Mouse (Mus musculus) gastrocnemius, postnatal 4 days (tissue): ENCODE measurements around the gene Pts. TPM values are rescaled to one million over a fixed set of nuclear protein-coding genes. Genes with fewer than 3 reads are reported as not detected.

Source experiments
- DNase-seq, 2 experiments: peaks; one replicate each; pipeline ENCODE4 v3.0.0; 2021 to 2022; ENCODE audit warnings: low spot score in 2 of 2, mixed read lengths in 2 of 2
- long read RNA-seq, 2 experiments: library from polyadenylated mRNA; stranded (forward); transcript quantifications; one replicate each; pipeline ENCODE4 v2.0.0; 2021
- total RNA-seq, 2 experiments: library from RNA; stranded (reverse); gene quantifications; 2 replicates each; pipeline ENCODE4 v1.2.3; 2021

Gene Pts
- 10 to 100 TPM; 21.0 to 24.0 TPM for total RNA-seq
- long read RNA-seq, experiment 1, transcript Pts-201 (6 exons, 1,046 nt): major isoform, 7 of 17 reads
- long read RNA-seq, experiment 1, partial matches to known transcripts: 1 of 17 reads
- long read RNA-seq, experiment 1, other reads (novel, unspliced or antisense): 7 of 17 reads
- long read RNA-seq, experiment 2, transcript Pts-201 (6 exons, 1,046 nt): major isoform, 10 of 23 reads
- long read RNA-seq, experiment 2, partial matches to known transcripts: 2 of 23 reads
- long read RNA-seq, experiment 2, other reads (novel, unspliced or antisense): 9 of 23 reads

- DNase-seq: peak; percentile 98 to 99
These were observed at the start of gene Pts for GRCm38 (mm10) chr9:50528293-50528892. TSS of gene Pts (minus strand) at chr9:50528724.

DNA sequence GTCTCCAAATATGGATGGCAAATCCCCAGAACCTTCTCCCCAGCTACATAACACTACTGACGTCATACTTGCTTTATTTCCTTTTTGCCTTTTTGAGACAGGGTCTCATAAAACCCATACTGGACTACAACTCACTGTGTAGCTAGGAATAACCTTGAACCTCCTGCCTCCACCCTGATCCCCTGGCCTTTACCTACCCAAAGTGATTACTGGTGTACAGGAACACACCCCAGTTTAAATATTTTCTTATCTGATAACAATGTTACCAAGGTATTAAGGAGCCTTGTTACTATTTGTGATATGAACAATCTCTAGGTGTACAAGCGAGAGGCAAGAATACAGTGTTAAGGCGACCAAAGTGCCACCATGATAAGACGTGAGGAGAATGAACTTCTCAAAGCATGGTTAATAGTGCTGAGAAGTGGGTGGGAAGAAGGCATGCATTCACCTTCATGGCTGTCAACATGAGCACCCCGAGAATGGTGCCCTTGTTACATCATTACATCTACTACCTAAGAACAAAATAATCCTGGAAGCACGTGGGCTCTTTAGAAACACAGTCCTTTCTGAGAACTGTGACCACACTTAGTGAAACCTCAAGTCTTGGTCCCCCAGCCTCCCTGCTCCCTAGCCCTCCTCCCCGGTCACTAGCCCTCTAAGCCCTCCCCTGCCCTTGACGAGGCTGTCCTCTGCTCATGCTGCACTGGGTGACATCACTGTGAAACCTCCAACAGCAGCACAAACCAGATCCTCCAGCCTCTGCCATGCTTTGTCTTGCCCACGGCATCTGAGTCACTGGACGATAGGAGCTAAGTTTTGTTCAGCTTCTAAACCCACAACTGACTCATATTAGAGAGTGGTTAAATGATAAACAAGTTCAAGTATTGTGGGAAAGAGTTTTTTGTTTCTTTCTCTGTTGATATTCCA lies 41.3 kb upstream of the Pts start:
- no peak for DNase-seq

DNA sequence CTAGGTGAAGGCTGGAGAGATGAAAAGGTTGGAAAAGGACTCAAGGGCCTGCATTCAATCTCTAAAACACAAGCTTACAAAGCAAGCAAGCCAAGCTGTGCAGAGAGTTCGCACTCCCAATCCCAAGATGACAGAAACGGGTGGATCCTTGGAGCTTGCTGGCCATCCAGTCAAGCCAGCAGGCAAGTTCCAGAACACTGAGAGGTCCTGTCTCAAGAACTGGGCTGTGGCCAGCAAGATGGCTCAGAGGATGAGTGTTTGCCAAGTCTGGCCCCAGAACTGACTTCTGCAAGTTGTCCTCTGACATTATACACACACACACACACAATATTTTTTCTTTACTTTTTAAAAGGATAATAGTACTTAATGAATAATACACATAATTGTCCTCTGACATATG lies 39.4 kb upstream of the Pts start:
- DNase-seq: no peak

DNA sequence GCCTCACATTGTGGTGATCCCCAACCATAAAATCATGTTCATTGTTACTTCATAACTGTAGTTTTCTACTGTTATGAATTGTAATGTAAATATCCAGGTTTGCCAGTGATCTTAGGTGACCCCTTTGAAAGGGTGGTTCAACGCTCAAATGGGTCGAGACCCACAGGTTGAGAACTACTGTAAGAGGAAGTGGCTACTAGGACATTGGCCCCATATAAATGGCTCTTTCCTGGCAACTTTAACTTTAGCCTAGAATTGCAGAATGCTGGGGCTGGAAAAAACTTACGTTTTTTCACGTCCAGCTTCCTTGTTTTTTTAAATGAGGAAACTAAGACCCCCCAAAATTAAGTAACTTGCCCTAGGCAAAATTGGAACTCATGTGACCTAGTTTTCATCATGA lies 38.8 kb upstream of the Pts start:
- DNase-seq: no peak

DNA sequence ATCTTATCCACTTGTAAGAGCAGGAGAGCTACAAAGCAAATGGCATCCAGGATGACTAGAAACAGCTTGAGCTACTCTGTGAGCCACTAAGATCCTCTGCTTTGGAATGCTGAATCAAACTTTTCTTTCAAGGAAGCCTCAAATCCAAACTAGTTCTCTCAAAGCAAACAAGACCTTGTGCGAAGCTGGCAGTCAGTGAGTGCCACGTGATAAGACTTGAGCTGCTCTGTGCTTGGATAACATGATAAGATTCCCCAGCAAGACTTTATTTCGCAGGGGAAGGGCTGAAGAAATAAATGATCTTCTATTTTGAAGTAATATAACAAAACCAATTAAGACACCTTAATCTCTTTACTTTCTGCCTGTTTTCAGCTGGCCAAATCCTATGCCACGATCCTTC lies 37.4 kb upstream of the Pts start:
- DNase-seq: no peak

- no peak for DNase-seq
These were observed 36.6 kb upstream of the Pts start for GRCm38 (mm10) chr9:50565173-50565572.

- DNase-seq: no peak
These were observed 33.4 kb upstream of the Pts start for GRCm38 (mm10) chr9:50561918-50562360.

- no peak for DNase-seq
These were observed 32.8 kb upstream of the Pts start, which contains the start of gene Tex12 for GRCm38 (mm10) chr9:50561145-50561917. TSS of gene Tex12 (minus strand) at chr9:50561325.

DNA sequence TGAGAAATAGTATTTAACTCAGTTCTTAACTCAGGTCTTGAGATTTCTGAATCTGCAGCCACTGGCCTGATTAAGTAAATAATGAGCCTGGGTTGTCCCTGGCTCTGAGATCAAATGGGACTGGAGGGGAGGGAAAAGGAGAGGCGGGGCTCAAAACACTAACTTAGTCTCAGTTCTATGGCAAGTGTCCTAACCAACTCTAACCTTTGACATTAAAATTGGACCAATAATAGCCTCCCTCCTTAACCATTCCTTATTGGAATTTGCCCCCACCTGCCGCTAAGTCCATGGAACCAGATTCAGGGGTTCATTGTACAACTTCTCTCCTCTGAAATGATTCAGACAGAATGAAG lies 26.5 kb upstream of the Pts start, which contains the start of gene Bco2:
TSS of gene Bco2 (minus strand) at position 88 of the 353 bp plus-strand sequence.
- no peak for DNase-seq

DNA sequence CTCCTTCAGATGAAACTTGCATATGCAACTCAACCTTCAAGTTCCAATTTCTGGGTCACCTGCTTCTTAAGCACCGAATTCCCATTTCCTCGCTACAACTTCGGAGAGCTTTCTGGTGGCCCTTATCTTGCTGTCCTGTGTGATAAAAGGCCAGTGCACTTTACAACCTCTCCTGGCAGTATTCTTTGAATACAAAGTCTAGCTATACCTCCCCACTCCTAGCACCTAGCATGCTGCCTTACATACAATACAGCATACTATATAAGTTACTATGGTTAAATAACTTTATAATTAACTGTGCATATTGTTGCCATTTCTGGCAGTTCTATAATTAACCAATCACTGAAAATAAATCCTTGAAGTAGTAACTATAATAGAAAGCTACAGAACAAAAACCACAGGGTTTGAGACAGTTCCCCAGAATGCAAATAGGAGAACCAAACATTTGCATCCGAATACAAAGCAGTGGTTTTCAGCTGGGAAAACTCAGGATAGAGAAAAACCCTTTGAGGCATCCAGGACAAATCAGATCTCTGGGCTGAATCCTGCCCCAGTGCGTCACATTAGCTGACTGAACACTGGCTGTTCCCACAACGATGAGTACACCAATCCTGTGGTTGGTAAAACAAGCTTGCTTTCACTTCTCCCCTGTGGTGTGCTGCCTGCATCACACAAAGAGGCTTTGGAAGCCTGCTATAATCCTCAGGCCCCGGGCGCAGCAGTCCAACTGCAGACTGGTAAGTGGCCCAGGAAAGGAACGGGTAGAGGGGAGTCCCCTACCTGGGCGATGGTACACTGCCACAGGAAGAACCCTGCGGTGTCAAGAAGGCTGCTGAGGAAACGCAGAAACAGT lies 25.9 kb upstream of the Pts start, which contains the start of gene Il18:
TSS of gene Il18 (plus strand) at position 587 of the 853 bp plus-strand sequence.
- DNase-seq: no peak

DNA sequence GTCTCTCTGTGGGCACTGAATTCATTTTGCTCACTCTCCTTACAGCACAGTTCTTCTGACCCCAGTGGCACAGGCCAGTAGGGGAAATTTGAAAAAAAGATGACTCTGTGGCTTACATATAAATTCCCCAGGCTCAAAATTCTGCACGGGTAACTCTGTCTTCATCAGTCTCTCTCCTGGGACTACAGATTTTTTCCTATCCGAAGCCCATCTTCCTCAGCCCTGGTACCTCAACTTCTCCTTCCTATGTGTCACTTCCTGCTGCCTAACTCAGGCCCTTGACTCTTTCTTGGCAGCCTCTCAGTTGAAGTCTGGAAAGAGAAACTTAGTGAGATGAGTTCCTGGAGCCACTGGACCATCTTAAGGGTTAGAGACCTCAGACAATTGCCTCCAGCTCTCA lies 25.0 kb upstream of the Pts start:
- DNase-seq: no peak

DNA sequence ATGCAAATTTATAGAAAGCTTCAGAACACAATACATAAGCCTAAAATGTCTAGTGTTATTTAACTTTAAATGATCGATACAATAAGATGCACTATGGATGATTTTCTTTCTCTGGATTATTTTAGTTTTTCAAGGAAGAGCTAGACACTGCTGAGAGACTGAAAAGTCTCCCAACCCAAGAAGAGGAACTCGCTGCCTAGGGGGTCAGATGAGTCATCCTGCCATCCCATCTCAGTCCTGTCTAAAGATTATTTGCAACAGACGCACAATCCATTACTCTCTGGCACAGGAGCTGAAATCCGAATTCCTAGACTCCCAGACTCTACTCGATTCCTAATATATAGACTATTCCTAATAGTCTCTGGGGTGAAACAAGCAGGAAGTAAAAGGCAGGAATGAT lies 23.7 kb upstream of the Pts start:
- no peak for DNase-seq

DNA sequence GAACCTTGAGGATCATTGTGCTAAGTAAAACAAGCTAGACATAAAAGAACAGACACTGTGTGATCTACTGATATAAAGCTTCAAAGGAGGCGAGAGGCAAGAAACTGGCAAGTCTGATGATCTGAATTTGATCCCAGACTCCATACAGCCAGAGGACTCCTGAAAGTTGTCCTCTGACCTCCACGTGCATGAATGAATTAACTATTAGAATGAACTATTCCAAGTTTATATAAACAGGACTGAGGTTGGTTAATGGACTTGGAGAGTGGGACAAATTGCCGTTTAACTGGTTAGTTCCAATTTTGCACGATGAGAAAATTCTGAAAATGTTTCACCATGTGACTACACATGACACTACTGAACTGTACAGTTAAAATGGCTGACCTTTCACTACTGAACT lies 20.4 kb upstream of the Pts start:
- DNase-seq: no peak

DNA sequence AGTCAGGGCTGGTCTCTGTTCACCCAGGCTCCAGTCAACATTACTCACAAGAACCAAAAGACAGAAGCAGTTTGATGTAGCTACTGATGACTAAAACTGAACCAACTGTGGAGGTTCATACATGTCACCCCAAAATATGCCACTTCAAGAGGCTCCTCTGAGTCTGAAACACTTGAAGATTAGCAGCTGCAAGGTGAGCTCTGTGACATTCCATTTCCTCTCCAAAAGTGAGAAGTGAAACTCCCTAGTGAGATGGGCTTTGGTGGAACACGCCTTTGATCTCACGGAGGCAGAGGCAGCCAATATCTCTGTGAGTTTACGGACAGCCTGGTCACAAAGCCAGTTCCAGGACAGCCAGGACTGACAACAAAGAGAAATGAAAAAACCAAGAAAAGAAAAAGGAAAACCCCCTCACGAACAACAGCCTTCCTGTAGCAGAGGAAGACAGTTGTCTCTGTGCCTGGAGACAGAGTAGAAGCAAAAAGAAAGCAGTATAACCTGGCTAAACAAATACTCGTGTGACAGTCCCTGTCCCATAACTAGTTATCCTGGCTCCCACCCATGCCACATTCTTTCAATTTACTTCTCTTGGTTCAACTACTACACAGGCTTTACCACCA lies 19.4 kb upstream of the Pts start:
- DNase-seq: no peak

DNA sequence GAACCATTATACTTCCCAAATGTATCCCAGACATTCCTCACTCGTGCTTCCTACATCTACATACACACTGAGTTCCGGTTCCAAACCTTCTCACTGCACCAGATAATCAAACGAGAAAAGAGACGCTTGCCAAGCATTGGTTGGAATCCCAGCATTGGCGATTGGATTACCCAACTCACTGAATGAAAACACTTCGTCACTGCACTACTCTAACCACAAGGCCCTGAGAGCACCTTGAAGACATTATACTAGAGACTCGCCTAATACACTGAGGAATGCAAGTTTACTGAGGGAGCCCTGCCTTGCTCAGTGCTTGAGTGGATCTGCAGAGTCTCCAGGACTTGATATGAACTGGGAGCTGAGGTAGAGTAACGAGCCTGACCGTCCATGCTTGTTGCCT lies 13.9 kb upstream of the Pts start:
- DNase-seq: no peak

GRCm38 (mm10) chr9:50540170-50540569 lies 11.6 kb upstream of the Pts start:
- DNase-seq: no peak

DNA sequence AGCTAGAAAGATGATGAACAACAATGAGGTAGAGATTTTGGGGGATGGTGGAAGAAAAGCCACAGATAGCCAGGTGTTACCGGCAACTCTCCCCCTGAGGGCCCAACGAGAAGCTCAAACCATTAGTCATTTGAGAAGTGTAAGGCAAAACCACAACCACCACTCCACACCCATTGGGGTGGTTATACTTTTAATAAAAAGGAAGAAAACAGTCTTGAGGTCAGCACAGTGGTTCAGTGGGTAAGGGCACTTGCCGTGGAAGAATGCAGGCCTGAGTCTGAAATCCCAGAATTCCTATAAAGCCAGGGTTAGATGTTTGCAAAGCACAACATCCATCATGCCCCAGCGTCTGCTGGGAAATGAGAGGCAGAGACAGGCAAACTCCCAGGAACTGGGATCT lies 8.8 kb upstream of the Pts start:
- no peak for DNase-seq

DNA sequence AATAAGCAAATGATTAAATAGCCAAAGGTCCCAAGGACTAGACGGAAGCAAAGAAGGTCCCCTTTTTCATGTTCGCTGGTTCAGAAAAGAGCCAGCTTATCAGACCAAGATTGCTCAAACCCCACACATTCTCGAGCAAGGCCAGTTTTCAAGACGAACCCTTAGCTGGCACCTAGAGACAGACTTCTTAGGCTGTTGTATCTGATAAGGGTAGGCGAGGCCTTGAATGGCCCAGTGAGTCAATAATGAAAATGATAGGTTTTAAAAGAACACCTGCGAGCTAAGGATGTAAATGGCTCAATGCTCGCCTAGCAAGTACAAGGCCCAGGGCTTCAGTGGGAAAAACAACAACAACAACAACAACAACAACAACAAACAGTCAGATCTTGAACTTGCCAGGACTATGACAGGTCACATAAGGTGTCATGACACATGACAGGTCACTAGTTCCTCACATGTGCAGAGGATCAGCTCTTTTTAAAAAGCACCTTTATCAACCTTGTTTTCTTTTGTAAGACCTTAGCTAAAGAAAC lies 8.1 kb upstream of the Pts start:
- no peak for DNase-seq

DNA sequence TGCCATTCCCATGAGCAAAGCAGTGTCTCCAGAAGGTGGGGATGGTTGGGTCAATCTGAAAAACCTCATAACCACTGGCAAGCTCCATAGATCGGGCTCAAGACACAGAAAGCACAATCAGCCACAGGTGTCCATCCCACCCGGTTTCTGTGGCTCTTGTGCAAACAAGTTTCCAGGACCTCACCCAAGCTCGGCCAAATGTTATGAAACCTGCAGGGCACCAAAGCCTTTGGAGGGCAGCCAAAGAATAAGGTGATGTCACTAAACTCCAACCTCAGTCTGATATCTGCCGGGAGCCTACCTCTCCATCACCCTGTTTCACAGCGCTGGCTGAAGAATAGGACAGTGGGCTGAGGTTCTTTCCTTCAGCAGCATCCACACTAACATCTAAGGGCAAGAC lies 7.4 kb upstream of the Pts start:
- DNase-seq: no peak
